Mouse (Mus musculus) cerebellum, adult 18-20 months (tissue): ENCODE data around the gene Ltc4s.

Experiments
- DNase-seq, 2 experiments: peaks; one replicate each; pipeline ENCODE4 v3.0.0; 2021

Gene Ltc4s

DNA sequence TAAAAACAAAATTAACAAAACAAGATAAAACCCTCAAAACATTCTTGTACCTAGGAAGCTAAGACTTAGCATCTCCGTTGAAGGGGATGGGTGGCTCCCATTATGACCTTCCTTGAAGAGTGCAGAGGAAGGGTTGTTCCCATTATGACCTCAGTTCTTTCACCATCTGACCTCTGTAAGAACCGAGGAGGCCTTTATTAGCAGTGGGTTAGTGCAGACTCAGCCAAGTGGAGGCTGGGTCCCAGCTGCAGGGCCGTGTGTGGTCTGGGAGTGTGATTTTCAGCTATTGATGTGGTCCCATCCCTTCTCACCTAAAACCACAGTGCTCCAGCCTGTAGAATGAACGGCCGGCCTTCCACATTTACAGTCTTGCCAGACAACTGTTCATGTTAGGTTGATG lies 6.9 kb upstream of the Ltc4s start:
- no peak for DNase-seq

GRCm38 (mm10) chr11:50243926-50244325 lies 5.5 kb upstream of the Ltc4s start:
- DNase-seq, result no peak

DNA sequence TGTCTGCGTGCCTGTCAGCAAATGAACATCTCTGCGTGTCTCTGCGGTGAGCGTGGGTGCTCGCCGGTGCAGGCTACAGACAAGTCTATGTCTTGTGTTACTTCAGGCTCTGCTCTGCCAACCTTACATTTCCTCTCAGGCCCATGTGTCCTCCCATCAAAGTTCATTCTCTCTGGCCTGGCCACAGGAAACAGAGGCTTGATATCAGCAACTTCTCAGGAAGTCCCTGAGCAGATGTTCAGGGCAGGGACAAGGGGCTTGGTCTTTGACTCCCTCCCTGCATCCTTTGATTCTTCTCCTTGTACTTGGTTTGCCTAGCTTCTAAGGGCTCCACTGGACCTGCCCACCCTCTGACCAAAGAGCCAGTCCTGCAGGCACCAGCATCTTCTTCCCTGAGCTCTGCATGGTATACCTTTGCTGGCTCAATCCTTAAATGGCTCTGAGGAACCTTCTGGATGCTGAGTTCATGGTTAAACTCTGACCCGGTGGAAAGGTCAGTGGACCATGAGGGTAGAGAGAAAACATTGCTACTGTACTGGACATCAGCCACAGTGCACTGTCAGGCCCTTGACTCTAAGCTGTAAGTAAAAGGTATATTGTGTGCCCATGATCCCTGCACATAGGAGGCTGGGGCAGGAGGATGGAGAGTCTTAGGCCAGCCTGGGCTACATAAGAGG lies 2.0 kb upstream of the Ltc4s start:
- no peak for DNase-seq

DNA sequence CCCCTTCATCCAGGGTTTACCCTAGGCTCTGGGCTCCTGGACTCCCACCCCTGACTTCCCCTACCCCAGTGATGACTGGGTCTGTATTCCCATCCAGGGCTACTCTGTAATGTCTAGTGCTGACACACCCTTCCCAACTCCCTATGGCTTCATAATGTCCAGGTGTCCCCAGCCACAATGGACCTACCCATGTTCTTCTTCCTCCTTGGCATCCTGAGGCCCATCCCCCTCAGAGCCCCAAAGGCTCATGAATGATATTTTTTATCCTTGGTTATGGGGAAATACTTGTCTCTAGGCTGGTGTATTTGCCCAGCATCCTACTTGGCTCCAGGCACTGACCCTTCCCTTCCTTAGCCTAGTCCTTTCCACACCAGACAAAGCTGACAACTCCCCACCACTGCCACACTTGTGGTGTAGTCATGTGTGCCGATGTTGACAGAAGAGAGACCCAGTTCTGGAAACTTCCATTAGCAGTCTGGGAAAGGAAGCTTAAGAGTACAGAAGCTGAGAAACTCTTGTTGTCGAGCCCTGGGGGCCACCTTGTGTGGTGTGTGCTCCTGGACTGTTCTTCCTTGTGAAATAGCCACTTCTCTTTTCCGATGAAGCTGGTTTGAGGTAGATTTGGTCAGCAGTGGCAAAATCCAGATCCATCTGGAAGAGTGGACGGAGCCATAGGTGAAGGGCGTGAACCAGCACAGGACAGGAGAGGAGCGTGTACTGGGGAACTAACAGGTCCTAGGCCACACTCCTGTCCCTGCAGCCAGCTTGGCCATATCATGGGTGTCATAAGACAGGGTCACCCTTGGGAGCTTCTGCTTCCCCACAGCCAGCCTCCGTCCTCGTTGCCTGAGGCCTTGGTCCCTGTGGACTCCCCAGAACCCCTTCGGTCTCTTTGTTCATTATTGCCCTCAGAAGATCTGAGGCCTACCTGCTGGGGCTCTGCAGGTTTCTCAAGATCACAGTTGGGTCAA lies 690 bp upstream of the Ltc4s start:
- no peak for DNase-seq

DNA sequence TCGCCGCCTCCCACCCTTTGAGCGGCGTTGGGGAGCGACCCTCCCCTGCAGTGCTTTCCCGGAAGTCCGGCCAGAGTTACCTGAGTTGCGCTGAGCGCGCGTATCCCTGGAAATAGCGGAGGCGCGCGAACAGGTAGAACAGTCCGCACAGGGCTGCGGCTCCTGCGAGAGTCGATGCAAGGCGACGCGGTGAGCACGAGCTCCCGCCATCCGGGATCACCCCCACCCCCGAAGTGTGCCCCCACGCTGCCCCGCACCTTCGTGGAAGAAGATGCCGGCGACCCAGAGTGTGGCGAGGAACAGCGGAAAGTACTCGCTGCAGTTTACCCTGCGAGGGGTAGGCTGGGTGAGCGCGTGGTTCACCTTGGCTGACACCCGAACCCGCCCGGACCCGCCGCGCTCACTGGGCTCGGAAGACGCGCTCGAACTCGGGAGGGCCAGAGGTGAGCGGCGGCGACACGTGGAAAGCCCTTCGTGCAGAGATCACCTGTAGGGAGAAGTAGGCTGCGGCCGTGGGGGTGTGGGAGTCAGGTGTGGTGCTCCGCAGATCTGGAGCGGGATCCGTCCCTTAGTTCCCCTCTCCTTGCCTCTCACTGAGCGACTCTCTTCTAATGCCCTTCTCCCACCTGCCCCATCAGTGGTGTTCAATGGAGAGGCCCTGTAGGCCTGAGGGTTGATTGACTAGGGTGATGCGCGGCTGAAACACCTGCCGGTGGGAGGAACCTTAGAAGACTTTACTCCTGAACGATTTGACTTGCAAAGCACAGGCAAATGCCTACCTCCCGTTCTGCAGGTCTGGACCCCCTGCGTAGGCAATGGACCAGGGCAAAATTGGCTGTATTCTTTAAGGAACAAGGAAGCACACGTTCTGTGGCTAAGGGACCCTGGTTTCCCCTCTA lies 1.2 kb downstream of the Ltc4s start:
- DNase-seq, result no peak

DNA sequence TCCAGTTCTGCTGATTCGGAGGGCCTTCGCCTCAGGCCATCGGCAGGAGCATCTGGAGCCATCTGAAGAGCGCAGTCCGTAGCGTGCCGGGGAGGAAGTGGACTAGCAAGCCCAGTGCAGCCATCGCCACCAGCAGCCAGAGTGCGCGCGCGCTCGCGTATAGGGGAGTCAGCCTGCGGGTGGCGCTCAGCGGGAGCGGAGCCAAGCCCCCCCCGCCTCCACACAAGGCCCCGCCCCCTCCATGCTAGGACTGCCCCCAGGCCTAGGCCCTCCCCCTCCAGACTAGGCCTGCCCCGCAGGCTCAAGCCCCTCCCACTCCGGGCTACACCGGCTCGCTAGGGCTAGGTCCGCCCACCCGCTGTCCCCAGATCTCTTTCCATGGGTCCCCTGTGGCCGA lies 1.9 kb downstream of the Ltc4s start:
- DNase-seq, result peak; percentile 76 to 78

- DNase-seq, result no peak
Measured at GRCm38 (mm10) chr11:50234606-50235005, 3.8 kb downstream of the Ltc4s start.

GRCm38 (mm10) chr11:50233993-50234392 lies 4.4 kb downstream of the Ltc4s start:
- DNase-seq, result no peak

- no peak for DNase-seq
Measured at GRCm38 (mm10) chr11:50233022-50233421, 5.4 kb downstream of the Ltc4s start.

DNA sequence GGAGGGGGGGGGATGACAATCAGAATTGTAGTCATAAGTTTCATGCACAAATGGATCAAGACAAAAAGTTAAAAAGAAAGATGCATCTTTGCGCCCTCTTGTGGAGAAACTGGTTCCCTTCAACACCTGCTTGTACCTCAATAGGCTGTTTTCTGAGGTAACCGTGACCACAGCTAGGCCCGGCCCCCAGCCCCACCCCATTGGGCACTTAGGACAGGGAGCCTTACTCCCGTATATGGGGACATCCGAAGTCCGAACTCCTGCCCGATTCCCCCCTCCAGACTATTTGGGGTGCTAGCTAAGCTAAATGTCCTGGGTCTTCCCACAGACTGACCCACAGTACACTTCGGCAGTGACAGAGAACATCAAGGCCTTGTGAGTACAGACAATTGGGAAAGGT lies 7.0 kb downstream of the Ltc4s start:
- peak; percentile 70 to 71 for DNase-seq

DNA sequence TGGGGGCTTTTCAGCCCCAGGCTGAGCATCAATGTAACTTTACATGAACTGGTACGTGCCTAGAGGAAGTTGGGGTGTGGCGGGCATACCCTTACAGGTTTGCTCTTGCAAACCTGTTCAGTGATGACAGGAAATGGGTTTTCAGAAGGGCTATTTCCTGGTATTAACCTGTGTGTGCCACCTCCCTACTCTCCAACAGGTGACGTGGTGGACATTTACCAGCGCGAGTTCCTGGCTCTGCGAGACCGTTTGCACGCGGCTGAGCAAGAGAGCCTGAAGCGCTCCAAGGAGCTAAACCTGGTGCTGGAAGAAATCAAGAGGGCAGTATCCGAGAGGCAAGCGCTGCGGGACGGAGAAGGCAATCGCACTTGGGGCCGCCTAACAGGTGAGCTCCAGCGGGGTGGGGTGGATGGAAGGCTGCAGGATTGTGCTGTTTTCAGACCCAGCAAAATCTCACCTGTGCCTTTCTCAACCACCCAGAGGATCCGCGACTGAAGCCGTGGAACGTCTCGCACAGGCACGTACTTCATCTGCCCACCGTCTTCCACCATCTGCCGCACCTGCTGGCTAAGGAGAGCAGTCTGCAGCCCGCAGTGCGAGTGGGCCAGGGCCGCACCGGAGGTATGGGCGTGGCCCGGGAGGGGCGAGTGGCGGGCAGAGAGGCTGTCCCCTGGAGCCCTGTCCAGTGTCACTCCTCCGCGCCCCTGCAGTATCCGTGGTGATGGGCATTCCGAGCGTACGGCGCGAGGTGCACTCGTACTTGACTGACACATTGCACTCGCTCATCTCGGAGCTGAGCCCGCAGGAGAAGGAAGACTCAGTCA lies 7.7 kb downstream of the Ltc4s start:
- DNase-seq, result peak in 1 of 2 experiments; percentile 46

DNA sequence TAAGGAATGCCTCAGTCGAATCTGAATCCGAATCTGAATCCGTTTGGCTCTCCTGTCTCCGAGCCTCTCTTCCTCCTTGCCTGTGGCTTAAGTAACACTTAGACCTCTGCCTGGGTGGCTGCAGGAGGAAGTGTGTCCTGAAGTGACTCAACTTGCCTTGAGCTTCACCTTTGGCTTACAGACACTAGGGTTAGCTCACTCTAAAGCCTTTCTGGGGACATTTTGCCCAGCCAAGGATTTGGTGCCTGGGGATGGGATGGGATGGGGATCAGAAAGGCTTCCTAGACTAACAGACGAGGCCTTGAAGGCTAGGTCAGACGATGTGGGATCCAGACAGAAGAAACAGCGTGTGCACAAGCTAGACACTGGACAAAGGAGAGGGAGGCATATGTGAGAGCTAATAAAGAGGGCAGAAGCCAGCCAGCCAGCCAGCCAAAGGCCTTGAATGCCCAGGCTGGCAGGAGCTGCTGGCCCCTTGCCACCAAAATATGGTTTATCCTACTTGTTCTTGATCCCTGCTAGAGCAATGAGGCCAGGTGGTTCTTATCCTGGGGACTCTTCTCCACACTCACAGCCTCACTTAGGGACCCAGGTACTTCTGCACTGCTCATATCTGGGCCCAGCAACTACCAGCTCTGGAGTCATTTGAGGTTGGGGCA lies 9.0 kb downstream of the Ltc4s start:
- DNase-seq, result peak; percentile 92 to 94

DNA sequence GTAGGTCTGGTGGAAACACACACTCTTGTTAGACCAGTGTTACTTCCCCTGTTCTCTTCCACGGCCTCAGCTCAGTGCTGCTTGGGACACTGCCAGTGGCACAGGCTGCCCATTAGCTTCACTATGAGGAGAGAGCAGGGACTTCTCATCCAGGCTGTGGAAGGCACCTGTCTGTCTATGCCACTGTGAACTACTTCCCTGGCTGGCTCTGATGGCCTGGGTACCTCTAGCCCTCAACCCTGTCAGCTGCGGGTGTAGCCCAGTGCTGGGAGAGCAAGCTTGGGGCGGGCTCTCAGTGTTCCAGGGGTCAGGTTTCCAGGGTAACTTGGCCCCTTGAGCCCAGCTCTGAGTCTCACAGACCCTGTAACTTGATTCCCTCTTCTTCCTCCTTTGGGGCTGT lies 9.6 kb downstream of the Ltc4s start:
- DNase-seq, result peak; percentile 70 to 76

- DNase-seq, result peak; percentile 79 to 86
Measured at GRCm38 (mm10) chr11:50227736-50228135, 10.7 kb downstream of the Ltc4s start.

- DNase-seq, result no peak
Measured at GRCm38 (mm10) chr11:50227226-50227625, 11.2 kb downstream of the Ltc4s start.

DNA sequence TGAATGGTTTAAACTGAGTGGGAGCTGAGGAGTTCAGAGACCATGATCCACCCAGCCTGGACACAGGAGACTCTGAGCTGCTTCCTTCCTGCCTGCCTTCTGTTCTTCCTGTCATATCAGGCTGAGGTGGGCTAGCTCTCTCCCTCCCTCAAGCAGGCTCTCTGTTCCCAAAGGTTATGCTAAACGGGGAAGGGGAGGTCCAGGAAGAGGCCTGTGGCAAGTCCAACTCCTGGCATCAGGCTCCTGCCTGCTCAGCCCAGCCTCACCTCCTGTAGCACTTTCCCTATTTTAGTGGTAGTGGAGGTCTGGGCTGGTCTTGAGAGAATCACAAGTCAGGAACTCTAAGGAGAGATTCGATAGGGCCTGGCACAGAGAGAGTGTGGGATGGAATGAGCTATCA lies 12.0 kb downstream of the Ltc4s start:
- no peak for DNase-seq

- DNase-seq, result peak; percentile 64 to 68
Measured at GRCm38 (mm10) chr11:50225611-50226378, 12.6 kb downstream of the Ltc4s start.

GRCm38 (mm10) chr11:50224671-50225530 lies 13.5 kb downstream of the Ltc4s start:
- DNase-seq, result peak; percentile 90 to 96

DNA sequence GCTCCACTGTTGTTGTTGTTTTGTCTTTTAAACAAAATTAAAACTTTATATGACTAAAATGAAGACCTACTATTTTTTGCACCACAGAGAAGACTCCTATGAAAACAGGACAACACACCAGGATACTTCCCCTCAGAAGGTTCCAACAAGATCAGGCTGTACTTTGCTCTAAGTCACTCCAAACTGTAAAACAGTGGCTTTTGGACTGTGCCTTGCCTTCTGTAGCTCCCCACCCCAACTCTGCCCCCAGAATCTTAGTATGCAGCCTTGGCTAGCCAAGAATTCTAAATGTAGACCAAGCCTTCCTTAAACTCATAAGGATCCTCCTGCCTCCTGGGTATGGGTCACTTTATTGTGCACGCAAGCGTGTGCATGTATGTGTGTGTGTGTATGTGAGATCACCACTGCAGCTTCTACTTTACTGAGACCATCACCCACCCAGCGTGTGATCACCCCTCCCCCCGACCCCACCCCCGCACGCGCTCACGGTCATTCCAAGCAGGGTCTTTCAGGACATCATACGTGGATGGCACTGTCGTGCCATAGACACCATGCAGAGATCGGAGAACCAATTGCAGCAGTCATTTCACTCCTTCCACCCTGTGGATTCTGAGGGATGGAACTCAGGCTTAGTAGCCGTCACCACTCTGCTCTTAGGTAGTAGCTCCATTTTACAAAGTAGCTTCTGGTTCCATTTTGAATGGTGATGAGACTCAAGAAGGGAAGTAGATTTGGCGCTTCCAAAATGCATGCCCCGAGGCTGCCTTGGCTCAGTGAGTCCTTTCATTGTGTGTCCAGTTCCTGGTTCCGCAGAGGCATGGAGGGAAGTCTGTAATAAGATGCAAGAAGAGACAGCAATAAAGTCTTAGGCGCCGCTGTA lies 14.4 kb downstream of the Ltc4s start:
- DNase-seq, result no peak
